Mouse (Mus musculus) C2C12 (cell line): ENCODE data around the gene Grk5. TPM values are rescaled to one million over a fixed set of nuclear protein-coding genes. Genes with fewer than 3 reads are reported as not detected.

Source experiments
- H3K27me3 ChIP-seq: one replicate; pipeline ENCODE4 v1.6.1; 2011; ENCODE audit not compliant: control insufficient read depth, insufficient read depth, insufficient read length
- H3K36me3 ChIP-seq: one replicate; pipeline ENCODE4 v1.6.1; 2011; ENCODE audit not compliant: control insufficient read depth, insufficient read depth
- H3K4me3 ChIP-seq: one replicate; pipeline ENCODE4 v1.5.1; 2011; ENCODE audit warnings: mild to moderate bottlenecking, control low read depth; ENCODE audit not compliant: poor library complexity, insufficient read depth, severe bottlenecking
- H3K79me2 ChIP-seq: one replicate; pipeline ENCODE4 v1.6.1; 2011; ENCODE audit not compliant: control insufficient read depth, insufficient read depth
- H3K79me3 ChIP-seq: one replicate; pipeline ENCODE4 v1.6.1; 2011; ENCODE audit warnings: low read depth, control low read depth
- H3ac ChIP-seq: one replicate; pipeline ENCODE3; 2011; ENCODE audit warnings: low read depth; ENCODE audit not compliant: control insufficient read depth, insufficient read length
- CEBPB ChIP-seq: IDR thresholded peaks from one replicate; pipeline ENCODE4 v1.6.1; 2011; ENCODE audit warnings: low read depth, mild to moderate bottlenecking, control low read depth, moderate library complexity
- CTCF ChIP-seq: IDR thresholded peaks from one replicate; pipeline ENCODE4 v1.5.1; 2011; ENCODE audit not compliant: control insufficient read depth, insufficient read depth, insufficient read length
- FOSL1 ChIP-seq: IDR thresholded peaks from one replicate; pipeline ENCODE4 v1.8.0; 2011; ENCODE audit warnings: mild to moderate bottlenecking, low read length; ENCODE audit not compliant: poor library complexity, insufficient read depth, severe bottlenecking
- MAX ChIP-seq: IDR thresholded peaks from one replicate; pipeline ENCODE4 v1.6.1; 2011; ENCODE audit warnings: mild to moderate bottlenecking, control low read depth
- MYOD1 ChIP-seq: IDR thresholded peaks from one replicate; pipeline ENCODE4 v1.6.1; 2011; ENCODE audit warnings: low read depth; ENCODE audit not compliant: control insufficient read depth, insufficient read length
- MYOG ChIP-seq: IDR thresholded peaks from one replicate; pipeline ENCODE4 v1.6.1; 2011; ENCODE audit not compliant: control insufficient read depth, insufficient read length; ENCODE audit errors: extremely low read depth
- USF1 ChIP-seq: IDR thresholded peaks from one replicate; pipeline ENCODE4 v1.6.1; 2011; ENCODE audit warnings: low read depth, mild to moderate bottlenecking, control low read depth, moderate library complexity
- polyA plus RNA-seq: library from polyadenylated mRNA; unstranded; fragments of >200 nt; fragmentation: generic; extraction: Trizol; gene quantifications from one replicate; pipeline ENCODE4 v1.2.1, GENCODE M21; 2012; ENCODE audit warnings: missing spikeins

Grk5 gene
- polyA plus RNA-seq, 1 experiment = 1.1 TPM

DNA sequence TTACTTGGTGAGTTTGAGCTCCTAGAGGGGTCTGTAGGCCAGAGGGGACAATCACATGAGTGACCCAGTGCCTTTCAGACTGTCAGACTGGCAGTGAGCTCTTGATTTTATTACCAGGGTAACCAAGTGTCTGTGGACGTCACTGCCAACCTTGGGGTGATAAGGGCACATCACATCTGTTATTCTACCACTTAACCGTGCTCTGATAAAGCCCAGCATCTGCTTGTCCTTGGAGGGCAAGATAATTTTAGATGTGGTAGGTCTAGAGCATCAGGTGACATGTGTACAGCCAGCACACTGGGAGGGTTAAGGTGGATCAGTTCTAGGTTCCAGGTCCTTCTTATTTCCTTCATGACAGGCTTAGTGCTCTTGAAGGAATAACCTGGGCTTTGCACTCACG lies 104.7 kb downstream of the Grk5 start:
- H3K79me2 ChIP-seq = no peaks in the 10 kb centered on the region
- no peaks in the 10 kb centered on the region for H3K36me3 ChIP-seq
- no peak overlapping the region for H3ac ChIP-seq
- H3K79me3 ChIP-seq = no peaks in the 10 kb centered on the region
- no peaks in the 10 kb centered on the region for H3K27me3 ChIP-seq
- H3K4me3 ChIP-seq = no peak overlapping the region
- TF ChIP-seq FOSL1 (no peak), MYOD1 (no peak), CEBPB (no peak), USF1 (no peak), CTCF (no peak), MYOG (no peak), MAX (no peak)

- TF ChIP-seq FOSL1 (no peak), CTCF (no peak)
- H3K4me3 ChIP-seq = no peak overlapping the region
- no peak overlapping the region for H3ac ChIP-seq
- no peaks in the 10 kb centered on the region for H3K79me3 ChIP-seq
- no peaks in the 10 kb centered on the region for H3K36me3 ChIP-seq
- H3K27me3 ChIP-seq = no peaks in the 10 kb centered on the region
- H3K79me2 ChIP-seq = no peaks in the 10 kb centered on the region
Measured at GRCm38 (mm10) chr19:60994845-60995244, 105.3 kb downstream of the Grk5 start.

- Histone ChIP-seq H3K79me2 (no peaks in the 10 kb centered on the region), H3K27me3 (no peaks in the 10 kb centered on the region), H3K79me3 (no peaks in the 10 kb centered on the region), H3ac (no peak overlapping the region), H3K4me3 (no peak overlapping the region), H3K36me3 (no peaks in the 10 kb centered on the region)
- TF ChIP-seq CTCF (no peak), FOSL1 (no peak), USF1 (no peak), MAX (no peak), MYOG (no peak), CEBPB (no peak), MYOD1 (no peak)
Measured at GRCm38 (mm10) chr19:60997784-60998183, 108.2 kb downstream of the Grk5 start.

DNA sequence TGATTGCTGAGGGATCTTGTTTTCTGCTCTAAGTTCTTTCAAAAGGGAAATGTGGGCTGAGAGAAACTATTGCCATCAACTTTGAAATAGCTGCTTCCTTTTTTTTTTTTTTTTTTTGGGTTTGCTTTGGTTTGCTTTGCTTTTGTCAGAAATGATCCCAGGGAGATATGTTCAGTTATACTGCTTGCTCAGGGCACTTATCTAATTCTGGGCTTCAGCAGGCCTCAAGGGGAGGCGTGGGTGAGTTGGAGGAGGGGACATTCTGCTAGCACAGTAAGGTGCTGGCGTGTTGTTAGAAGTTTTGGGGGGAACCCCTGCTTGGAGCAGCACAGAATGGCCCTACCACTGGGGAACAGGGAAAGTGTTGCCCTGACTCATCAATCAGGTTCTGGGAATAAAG lies 110.1 kb downstream of the Grk5 start:
- Histone ChIP-seq H3K4me3 (no peak overlapping the region), H3K27me3 (no peaks in the 10 kb centered on the region), H3K36me3 (no peaks in the 10 kb centered on the region), H3K79me2 (no peaks in the 10 kb centered on the region), H3K79me3 (no peaks in the 10 kb centered on the region), H3ac (no peak overlapping the region)
- TF ChIP-seq MYOD1 (no peak), USF1 (no peak), FOSL1 (no peak), CEBPB (no peak)

DNA sequence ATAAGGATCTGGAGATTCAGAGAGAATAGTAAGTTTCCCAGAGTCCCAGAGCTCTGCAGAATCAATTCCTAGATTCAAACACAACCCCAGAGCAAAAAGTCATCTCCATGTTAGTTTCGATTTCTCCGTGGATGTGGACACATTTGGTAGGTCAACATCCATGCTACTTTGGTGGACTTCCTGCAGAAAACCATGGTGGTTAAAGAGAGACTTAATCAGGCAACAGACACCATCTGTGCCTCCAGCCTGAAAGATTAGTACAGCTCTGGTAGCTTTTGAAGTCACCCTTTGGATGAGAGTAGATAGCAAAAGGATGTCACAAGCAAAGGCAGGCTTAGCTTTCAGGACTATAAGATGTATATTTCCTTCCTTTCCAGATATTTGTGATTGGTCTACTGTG lies 111.4 kb downstream of the Grk5 start:
- no peak overlapping the region for H3ac ChIP-seq
- TF ChIP-seq MYOG (no peak), MYOD1 (no peak), CEBPB (no peak), CTCF (no peak), USF1 (no peak), MAX (no peak), FOSL1 (no peak)
- H3K36me3 ChIP-seq = no peaks in the 10 kb centered on the region
- H3K4me3 ChIP-seq = no peak overlapping the region
- H3K79me2 ChIP-seq = no peaks in the 10 kb centered on the region
- no peaks in the 10 kb centered on the region for H3K79me3 ChIP-seq
- no peaks in the 10 kb centered on the region for H3K27me3 ChIP-seq

DNA sequence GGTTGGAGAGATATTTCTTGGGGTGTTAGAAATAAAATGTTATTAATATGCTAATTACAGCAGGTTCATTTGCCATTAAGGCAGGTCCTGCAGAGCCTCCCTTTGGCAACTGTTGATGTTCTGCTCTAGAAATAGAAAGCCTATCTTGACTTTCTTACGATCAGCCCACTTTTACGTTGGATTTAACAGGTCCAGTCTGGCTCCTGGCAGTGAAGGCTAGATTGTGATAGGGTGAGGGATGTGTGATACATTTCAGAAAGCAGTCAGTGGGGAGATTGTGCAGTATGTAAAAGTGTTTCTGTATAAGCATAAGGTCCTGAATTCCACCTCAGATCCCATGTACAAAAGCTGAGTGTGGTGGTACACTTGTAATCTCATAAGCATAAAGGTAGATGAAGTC lies 119.7 kb downstream of the Grk5 start:
- no peaks in the 10 kb centered on the region for H3K36me3 ChIP-seq
- H3K4me3 ChIP-seq = no peak overlapping the region
- H3ac ChIP-seq = no peak overlapping the region
- H3K27me3 ChIP-seq = no peaks in the 10 kb centered on the region
- H3K79me3 ChIP-seq = no peaks in the 10 kb centered on the region
- no peak for TF ChIP-seq CTCF
- TF ChIP-seq MYOG = no peak
- TF ChIP-seq MYOD1 = no peak
- TF ChIP-seq FOSL1 = no peak
- no peak for TF ChIP-seq MAX
- no peak for TF ChIP-seq CEBPB
- no peak for TF ChIP-seq USF1
- no peaks in the 10 kb centered on the region for H3K79me2 ChIP-seq
